Mouse (Mus musculus): ENCODE data around the gene Skp1a. TPM values are rescaled to one million over a fixed set of nuclear protein-coding genes. Genes with fewer than 3 reads are reported as not detected.
A peak's percentile ranks its signal among the peaks of the same experiment; 100 is the strongest.

The Skp1a gene
- polyA plus RNA-seq, 1 experiment from 2014 or later = 1,177 TPM

- peaks cover 4% of the 10 kb centered on the region for H3K4me1 ChIP-seq (ENCODE audit: control insufficient read depth, insufficient read depth, low read length)
- no peak for DNase-seq (ENCODE audit: low spot score)
- H3K27ac ChIP-seq (replicated peaks; ENCODE audit: low read depth, low read length) = no peak overlapping the region
- ATAC-seq (replicated peaks; ENCODE audit: insufficient number of reproducible peaks, low FRiP score, low TSS enrichment, low read depth) = no peak
- no peak overlapping the region for H3K4me3 ChIP-seq (ENCODE audit: low read depth, low read length)
- H3K27me3 ChIP-seq (ENCODE audit: control insufficient read depth, insufficient read depth, low read length) = no peaks in the 10 kb centered on the region
- no peak overlapping the region for H3K9ac ChIP-seq (replicated peaks; ENCODE audit: low read length)
- no peaks in the 10 kb centered on the region for H3K36me3 ChIP-seq (replicated peaks; ENCODE audit: control insufficient read depth, insufficient read depth, low read depth, low read length)
- no peaks in the 10 kb centered on the region for H3K9me3 ChIP-seq (replicated peaks; ENCODE audit: control insufficient read depth, low read length)
- 88% methylated on average over 6 of the region's 6 CpGs for WGBS
- H3K4me2 ChIP-seq (ENCODE audit: low read depth, low read length) = no peak overlapping the region
Measured at GRCm38 (mm10) chr11:52269841-52270240, 38.0 kb downstream of the Skp1a start.

- Histone ChIP-seq H3K27ac (replicated peaks; ENCODE audit: low read depth, low read length) (peak overlapping the region; percentile 38; the same call in 1 of the 2 replicates), H3K9ac (replicated peaks; ENCODE audit: low read length) (no peak overlapping the region; the same call in 1 of the 2 replicates), H3K4me3 (ENCODE audit: low read depth, low read length) (no peak overlapping the region), H3K36me3 (replicated peaks; ENCODE audit: control insufficient read depth, insufficient read depth, low read depth, low read length) (no peaks in the 10 kb centered on the region), H3K4me1 (ENCODE audit: control insufficient read depth, insufficient read depth, low read length) (peaks cover 4% of the 10 kb centered on the region), H3K9me3 (replicated peaks; ENCODE audit: control insufficient read depth, low read length) (no peaks in the 10 kb centered on the region), H3K27me3 (ENCODE audit: control insufficient read depth, insufficient read depth, low read length) (no peaks in the 10 kb centered on the region), H3K4me2 (ENCODE audit: low read depth, low read length) (no peak overlapping the region)
- ATAC-seq (replicated peaks; ENCODE audit: insufficient number of reproducible peaks, low FRiP score, low TSS enrichment, low read depth) (no peak), DNase-seq (ENCODE audit: low spot score) (no peak)
- 60% methylated on average over 8 of the region's 8 CpGs for WGBS
Measured at GRCm38 (mm10) chr11:52271765-52272495, 40.1 kb downstream of the Skp1a start.

- Histone ChIP-seq H3K27me3 (ENCODE audit: control insufficient read depth, insufficient read depth, low read length) (no peaks in the 10 kb centered on the region), H3K27ac (replicated peaks; ENCODE audit: low read depth, low read length) (0 out of 2 replicates have a peak overlapping the region, but pooled peaks have one; percentile 38), H3K9me3 (replicated peaks; ENCODE audit: control insufficient read depth, low read length) (no peaks in the 10 kb centered on the region), H3K4me1 (ENCODE audit: control insufficient read depth, insufficient read depth, low read length) (peaks cover 4% of the 10 kb centered on the region), H3K4me3 (ENCODE audit: low read depth, low read length) (no peak overlapping the region), H3K9ac (replicated peaks; ENCODE audit: low read length) (no peak overlapping the region), H3K36me3 (replicated peaks; ENCODE audit: control insufficient read depth, insufficient read depth, low read depth, low read length) (no peaks in the 10 kb centered on the region), H3K4me2 (ENCODE audit: low read depth, low read length) (no peak overlapping the region)
- WGBS = 49% methylated on average over 6 of the region's 6 CpGs
- no peak for ATAC-seq (replicated peaks; ENCODE audit: insufficient number of reproducible peaks, low FRiP score, low TSS enrichment, low read depth)
- DNase-seq (ENCODE audit: low spot score) = peak; percentile 45
Measured at GRCm38 (mm10) chr11:52272619-52273018, 40.8 kb downstream of the Skp1a start.

GRCm38 (mm10) chr11:52273183-52273941 lies 41.6 kb downstream of the Skp1a start:
- ATAC-seq (replicated peaks; ENCODE audit: insufficient number of reproducible peaks, low FRiP score, low TSS enrichment, low read depth) (0 out of 2 replicates have a peak, but pooled peaks have one; percentile 32), DNase-seq (ENCODE audit: low spot score) (no peak)
- no peak overlapping the region for H3K4me3 ChIP-seq (ENCODE audit: low read depth, low read length)
- H3K36me3 ChIP-seq (replicated peaks; ENCODE audit: control insufficient read depth, insufficient read depth, low read depth, low read length) = no peaks in the 10 kb centered on the region
- no peak overlapping the region for H3K4me2 ChIP-seq (ENCODE audit: low read depth, low read length)
- no peak overlapping the region; the same call in 1 of the 2 replicates for H3K9ac ChIP-seq (replicated peaks; ENCODE audit: low read length)
- no peak overlapping the region for H3K27ac ChIP-seq (replicated peaks; ENCODE audit: low read depth, low read length)
- 68% methylated on average over 11 of the region's 11 CpGs for WGBS
- H3K4me1 ChIP-seq (ENCODE audit: control insufficient read depth, insufficient read depth, low read length) = peaks cover 4% of the 10 kb centered on the region
- no peaks in the 10 kb centered on the region for H3K9me3 ChIP-seq (replicated peaks; ENCODE audit: control insufficient read depth, low read length)
- H3K27me3 ChIP-seq (ENCODE audit: control insufficient read depth, insufficient read depth, low read length) = no peaks in the 10 kb centered on the region

GRCm38 (mm10) chr11:52273942-52274330 lies 42.1 kb downstream of the Skp1a start:
- Histone ChIP-seq H3K9me3 (replicated peaks; ENCODE audit: control insufficient read depth, low read length) (no peaks in the 10 kb centered on the region), H3K9ac (replicated peaks; ENCODE audit: low read length) (no peak overlapping the region), H3K4me3 (ENCODE audit: low read depth, low read length) (no peak overlapping the region), H3K27me3 (ENCODE audit: control insufficient read depth, insufficient read depth, low read length) (no peaks in the 10 kb centered on the region), H3K36me3 (replicated peaks; ENCODE audit: control insufficient read depth, insufficient read depth, low read depth, low read length) (no peaks in the 10 kb centered on the region), H3K27ac (replicated peaks; ENCODE audit: low read depth, low read length) (no peak overlapping the region), H3K4me1 (ENCODE audit: control insufficient read depth, insufficient read depth, low read length) (peaks cover 4% of the 10 kb centered on the region), H3K4me2 (ENCODE audit: low read depth, low read length) (no peak overlapping the region)
- 78% methylated on average over 4 of the region's 4 CpGs for WGBS
- DNase-seq (ENCODE audit: low spot score) (no peak), ATAC-seq (replicated peaks; ENCODE audit: insufficient number of reproducible peaks, low FRiP score, low TSS enrichment, low read depth) (no peak)

- H3K4me3 ChIP-seq (ENCODE audit: low read depth, low read length) = no peak overlapping the region
- H3K9me3 ChIP-seq (replicated peaks; ENCODE audit: control insufficient read depth, low read length) = no peaks in the 10 kb centered on the region
- no peak for ATAC-seq (replicated peaks; ENCODE audit: insufficient number of reproducible peaks, low FRiP score, low TSS enrichment, low read depth)
Measured at GRCm38 (mm10) chr11:52274456-52275112, 42.8 kb downstream of the Skp1a start.

GRCm38 (mm10) chr11:52275366-52275765 lies 43.6 kb downstream of the Skp1a start:
- H3K36me3 ChIP-seq (replicated peaks; ENCODE audit: control insufficient read depth, insufficient read depth, low read depth, low read length) = no peaks in the 10 kb centered on the region
- H3K9ac ChIP-seq (replicated peaks; ENCODE audit: low read length) = no peak overlapping the region
- H3K4me1 ChIP-seq (ENCODE audit: control insufficient read depth, insufficient read depth, low read length) = peaks cover 4% of the 10 kb centered on the region
- no peak overlapping the region for H3K4me3 ChIP-seq (ENCODE audit: low read depth, low read length)
- no peaks in the 10 kb centered on the region for H3K9me3 ChIP-seq (replicated peaks; ENCODE audit: control insufficient read depth, low read length)
- no peak for DNase-seq (ENCODE audit: low spot score)
- no peak overlapping the region for H3K4me2 ChIP-seq (ENCODE audit: low read depth, low read length)
- H3K27me3 ChIP-seq (ENCODE audit: control insufficient read depth, insufficient read depth, low read length) = no peaks in the 10 kb centered on the region
- no peak overlapping the region for H3K27ac ChIP-seq (replicated peaks; ENCODE audit: low read depth, low read length)
- 78% methylated on average over 8 of the region's 8 CpGs for WGBS
- no peak for ATAC-seq (replicated peaks; ENCODE audit: insufficient number of reproducible peaks, low FRiP score, low TSS enrichment, low read depth)

More at GRCm38 (mm10) chr11:52274456-52275112, 42.8 kb downstream of the Skp1a start:
- Histone ChIP-seq H3K27me3 (ENCODE audit: control insufficient read depth, insufficient read depth, low read length) (no peaks in the 10 kb centered on the region), H3K4me1 (ENCODE audit: control insufficient read depth, insufficient read depth, low read length) (peaks cover 4% of the 10 kb centered on the region), H3K9ac (replicated peaks; ENCODE audit: low read length) (no peak overlapping the region), H3K27ac (replicated peaks; ENCODE audit: low read depth, low read length) (no peak overlapping the region), H3K36me3 (replicated peaks; ENCODE audit: control insufficient read depth, insufficient read depth, low read depth, low read length) (no peaks in the 10 kb centered on the region), H3K4me2 (ENCODE audit: low read depth, low read length) (no peak overlapping the region)
- DNase-seq (ENCODE audit: low spot score) = no peak
- WGBS = 87% methylated on average over 20 of the region's 20 CpGs
